Mouse (Mus musculus) myocyte (in vitro differentiated cells): ENCODE data around the gene Macc1.

Experiments
- CEBPB ChIP-seq: IDR thresholded peaks from 2 replicates; pipeline ENCODE4 v1.6.1; 2011; ENCODE audit warnings: mild to moderate bottlenecking, moderate library complexity; ENCODE audit not compliant: poor library complexity, insufficient read depth, severe bottlenecking
- MAX ChIP-seq: IDR thresholded peaks from one replicate; pipeline ENCODE4 v1.6.1; 2011; ENCODE audit warnings: low read depth, mild to moderate bottlenecking, control low read depth
- MYOG ChIP-seq, 3 experiments: IDR thresholded peaks; one replicate each; pipeline ENCODE4 v1.6.1; 2011; ENCODE audit warnings: control low read depth in 2 of 3, low read depth in 2 of 3, mild to moderate bottlenecking in 2 of 3; ENCODE audit not compliant: insufficient read length in 2 of 3, control insufficient read depth in 1 of 3, insufficient read depth in 1 of 3
- POLR2A ChIP-seq: IDR thresholded peaks from one replicate; pipeline ENCODE4 v1.6.1; 2011; ENCODE audit warnings: low read depth, mild to moderate bottlenecking, control low read depth, moderate library complexity; ENCODE audit not compliant: insufficient read length
- POLR2AphosphoS2 ChIP-seq: IDR thresholded peaks from one replicate; pipeline ENCODE4 v1.6.1; 2011; ENCODE audit warnings: low read depth, control low read depth; ENCODE audit not compliant: insufficient read length
- TCF3 ChIP-seq: IDR thresholded peaks from one replicate; pipeline ENCODE4 v1.6.1; 2011; ENCODE audit warnings: low read depth, control low read depth; ENCODE audit not compliant: insufficient read length

DNA sequence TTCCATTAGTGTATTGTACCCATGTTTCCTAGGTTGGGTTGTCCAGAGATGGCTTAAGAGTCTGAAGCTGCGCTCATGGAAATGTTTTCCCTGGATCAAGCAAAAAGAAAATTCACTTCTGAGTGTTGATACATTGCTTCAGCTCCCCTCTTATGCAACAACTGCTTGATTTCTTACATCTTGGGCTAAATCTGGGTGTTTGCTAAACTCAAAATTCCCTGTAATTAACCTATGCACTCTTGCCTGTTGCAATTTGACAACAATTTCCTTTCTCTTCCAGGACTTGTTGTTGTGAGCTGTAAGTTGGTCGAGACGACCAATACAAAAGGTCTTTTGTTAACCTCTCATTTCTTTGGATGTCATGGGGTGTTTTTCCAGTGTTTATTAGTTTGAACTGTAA lies 88.7 kb downstream of the Macc1 start:
- TF ChIP-seq CEBPB = no peak
- no peak for TF ChIP-seq POLR2A
- TF ChIP-seq POLR2AphosphoS2 = no peak
- no peak for TF ChIP-seq MYOG (IDR thresholded peaks at IDR 0.05; ENCODE audit: control insufficient read depth in 1 of 3, insufficient read depth in 1 of 3, insufficient read length in 2 of 3, low read depth in 2 of 3)
- TF ChIP-seq TCF3 = no peak
- TF ChIP-seq MAX = no peak
